14 mouse cellular contexts compared by ENCODE assay signal in genomic region chr6:71201925-71202324, GRCm38 (mm10). TPM values are rescaled to one million over a fixed set of nuclear protein-coding genes. Genes with fewer than 3 reads are reported as not detected.
"Had no signal": no experiment of that assay in that cellular context is flagged by ENCODE, and none has a peak within 500 bp of the region (broad histone marks: within the 10 kb centered on the region; RNA-seq: fewer than 3 reads in every experiment).

No protein-coding gene starts in this region.

- H3K9me3 ChIP-seq: limb, embryonic 15.5 days; midbrain, embryonic 10.5 days had no signal

- H3K9ac ChIP-seq: limb, embryonic 15.5 days; lung, embryonic 14.5 days had no signal

- H3K4me2 ChIP-seq: limb, embryonic 15.5 days; lung, embryonic 14.5 days had no signal

- H3K4me1 ChIP-seq: limb, embryonic 15.5 days had no signal

- H3K27ac ChIP-seq: limb, embryonic 15.5 days; midbrain, embryonic 10.5 days; stomach, postnatal 0 days had no signal

- H3K27me3 ChIP-seq: limb, embryonic 15.5 days had no signal

- H3K4me3 ChIP-seq: limb, embryonic 15.5 days; midbrain, embryonic 10.5 days had no signal

- H3K36me3 ChIP-seq: limb, embryonic 15.5 days; midbrain, embryonic 10.5 days had no signal

- DNase-seq: kidney, adult 8-10 months; kidney, postnatal 25 days; layer of hippocampus, postnatal 36 days; lung, embryonic 14.5 days; lung, postnatal 10 days; lung, postnatal 4 days; right cerebral cortex, adult 18-20 months; right cerebral cortex, postnatal 25 days; thymus, postnatal 4 days had no signal

- ATAC-seq: midbrain, embryonic 16.5 days had no signal

RNA-seq across cellular contexts. Expression of gene Fabp1, which starts 2.3 kb away (rescaled TPM):
- polyA plus RNA-seq: lung, embryonic 14.5 days; midbrain, embryonic 10.5 days; midbrain, embryonic 16.5 days; neural tube, embryonic 14.5 days had no signal
